Mouse (Mus musculus) limb, embryonic 13.5 days (tissue): ENCODE measurements around the gene Gprin3. TPM values are rescaled to one million over a fixed set of nuclear protein-coding genes. Genes with fewer than 3 reads are reported as not detected.

ENCODE experiments used
- ATAC-seq: fragments of 200-750 bp; cut with Nextera tagmentation; 2 replicates; pipeline ENCODE4 v1.8.0; 2017; ENCODE audit warnings: low read depth, moderate number of reproducible peaks, moderate TSS enrichment; ENCODE audit not compliant: low FRiP score
- H3K27ac ChIP-seq: fragments of 300-500 bp; sonication (generic); 2 replicates; pipeline ENCODE4 v1.5.1; 2015; ENCODE audit warnings: inconsistent platforms, mild to moderate bottlenecking, moderate library complexity
- H3K27me3 ChIP-seq: fragments of 300-500 bp; sonication (generic); 2 replicates; pipeline ENCODE4 v1.6.1; 2015; ENCODE audit warnings: mild to moderate bottlenecking, inconsistent platforms
- H3K36me3 ChIP-seq: fragments of 300-500 bp; sonication (generic); 2 replicates; pipeline ENCODE4 v1.6.1; 2015; ENCODE audit warnings: inconsistent platforms, mild to moderate bottlenecking, moderate library complexity
- H3K4me1 ChIP-seq: fragments of 300-500 bp; sonication (generic); 2 replicates; pipeline ENCODE4 v1.6.1; 2015; ENCODE audit warnings: inconsistent platforms
- H3K4me2 ChIP-seq: fragments of 300-500 bp; sonication (generic); replicated peaks from 2 replicates; pipeline ENCODE4 v1.6.1; 2015; ENCODE audit warnings: inconsistent platforms, mild to moderate bottlenecking, moderate library complexity
- H3K4me3 ChIP-seq: fragments of 300-500 bp; sonication (generic); 2 replicates; pipeline ENCODE4 v1.5.1; 2015; ENCODE audit warnings: moderate library complexity, mild to moderate bottlenecking, inconsistent platforms
- H3K9ac ChIP-seq: fragments of 300-500 bp; sonication (generic); 2 replicates; pipeline ENCODE4 v1.6.1; 2015; ENCODE audit warnings: mild to moderate bottlenecking, inconsistent platforms
- H3K9me3 ChIP-seq: fragments of 300-500 bp; sonication (generic); 2 replicates; pipeline ENCODE4 v1.6.1; 2016; ENCODE audit warnings: inconsistent platforms
- WGBS: fragments of 180-500 bp; shearing (Covaris S2); methylation state at CpG from one replicate; pipeline ENCODE4 v1.1.7; 2015; 5-methylcytosine and 5-hydroxymethylcytosine counted together
- polyA plus RNA-seq: library from polyadenylated mRNA; unstranded; fragments of >200 nt; fragmentation: Nextera tagmentation; extraction: Ambion mirVana; gene quantifications from 2 replicates; pipeline ENCODE4 v1.2.1, GENCODE M21; 2015

Gene Gprin3
- polyA plus RNA-seq, 1 experiment from 2014 or later = 1.3 TPM

DNA sequence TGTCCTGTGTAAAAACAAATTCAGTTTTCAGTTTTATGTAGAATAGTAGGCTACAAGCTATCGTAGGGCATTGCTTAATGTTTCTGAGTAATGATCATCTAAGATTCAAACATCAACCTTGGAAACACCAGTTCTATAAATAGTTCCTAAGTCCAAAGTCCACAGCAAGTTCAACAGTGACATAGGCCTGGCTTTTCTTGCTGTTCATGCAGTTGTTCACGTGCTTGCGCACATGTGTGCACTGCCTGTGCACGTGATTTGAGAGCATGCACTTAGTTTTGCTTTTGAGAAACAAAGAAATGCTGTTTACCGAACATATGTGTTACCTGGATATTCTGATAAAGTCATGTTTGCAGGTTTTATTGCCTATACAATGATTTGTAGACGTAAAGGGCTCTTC lies 11.3 kb downstream of the Gprin3 start:
- H3K27ac ChIP-seq = no peak overlapping the region
- ATAC-seq = no peak
- H3K4me3 ChIP-seq = no peak overlapping the region
- no peak overlapping the region for H3K9ac ChIP-seq
- H3K4me2 ChIP-seq = no peak overlapping the region
- peaks cover 10% of the 10 kb centered on the region for H3K4me1 ChIP-seq
- H3K36me3 ChIP-seq = no peaks in the 10 kb centered on the region
- 85% methylated on average over 6 of the region's 6 CpGs for WGBS
- no peaks in the 10 kb centered on the region for H3K27me3 ChIP-seq
- no peaks in the 10 kb centered on the region for H3K9me3 ChIP-seq

DNA sequence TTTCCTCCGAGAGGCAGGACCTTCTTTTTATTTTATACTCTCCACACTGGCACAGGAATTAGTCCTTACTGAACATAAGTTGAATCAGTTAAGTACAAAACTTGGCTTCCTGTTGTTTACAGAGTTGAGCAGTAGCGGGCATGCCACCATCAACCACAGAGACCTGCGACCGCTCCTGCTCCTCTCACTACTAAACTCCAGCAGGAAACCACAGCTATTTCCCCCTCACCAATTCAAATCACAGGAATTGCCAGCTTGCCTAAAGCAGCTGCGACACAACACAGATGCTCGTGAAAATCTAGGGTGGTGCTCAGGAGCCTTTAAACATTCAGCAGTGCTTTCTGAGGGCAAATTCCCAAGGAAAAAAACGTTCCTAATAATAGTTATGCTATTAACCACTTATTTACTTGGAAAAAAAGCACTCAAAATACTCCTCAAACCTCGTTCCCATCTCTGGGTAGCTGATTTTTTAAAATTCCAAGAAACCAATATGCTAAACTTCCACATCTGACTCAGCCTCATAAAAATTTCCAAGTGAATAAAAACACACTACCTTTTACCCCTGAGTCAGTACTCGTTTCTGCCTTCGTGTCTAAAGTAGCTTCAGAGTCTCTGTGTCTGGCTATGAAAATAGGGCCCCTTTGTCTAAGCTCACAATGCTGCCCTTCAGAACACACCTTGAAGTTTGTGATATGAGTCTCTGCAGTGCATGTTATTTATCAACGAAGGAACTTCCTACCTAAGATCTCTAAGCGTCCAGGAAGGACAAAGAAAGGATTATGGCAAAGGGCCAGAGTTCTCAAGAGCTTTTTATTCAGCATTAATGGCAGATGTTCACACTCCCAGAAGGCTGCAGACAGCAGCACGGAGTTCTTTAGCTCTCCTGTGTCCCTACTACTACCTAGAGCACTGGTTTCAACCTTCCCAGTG lies 13.4 kb downstream of the Gprin3 start:
- peaks cover 15% of the 10 kb centered on the region for H3K4me1 ChIP-seq
- 15% methylated on average over 13 of the region's 13 CpGs for WGBS
- peak overlapping the region; percentile 73 for H3K27ac ChIP-seq
- H3K9ac ChIP-seq = no peak overlapping the region
- H3K9me3 ChIP-seq = no peaks in the 10 kb centered on the region
- 0 out of 2 replicates have a peak overlapping the region, but pooled peaks have one; percentile 10 for H3K4me3 ChIP-seq
- H3K27me3 ChIP-seq = no peaks in the 10 kb centered on the region
- peak; percentile 70 for ATAC-seq
- no peaks in the 10 kb centered on the region for H3K36me3 ChIP-seq
- H3K4me2 ChIP-seq = peak overlapping the region; percentile 45

- no peak for ATAC-seq
- H3K9ac ChIP-seq = no peak overlapping the region
- 50% methylated on average over 3 of the region's 3 CpGs for WGBS
- no peaks in the 10 kb centered on the region for H3K27me3 ChIP-seq
- H3K36me3 ChIP-seq = no peaks in the 10 kb centered on the region
- H3K4me3 ChIP-seq = no peak overlapping the region
- no peaks in the 10 kb centered on the region for H3K9me3 ChIP-seq
- no peak overlapping the region for H3K4me2 ChIP-seq
- no peak overlapping the region for H3K27ac ChIP-seq
- peaks cover 15% of the 10 kb centered on the region for H3K4me1 ChIP-seq
These were observed 16.9 kb downstream of the Gprin3 start for GRCm38 (mm10) chr6:59409001-59409700.

DNA sequence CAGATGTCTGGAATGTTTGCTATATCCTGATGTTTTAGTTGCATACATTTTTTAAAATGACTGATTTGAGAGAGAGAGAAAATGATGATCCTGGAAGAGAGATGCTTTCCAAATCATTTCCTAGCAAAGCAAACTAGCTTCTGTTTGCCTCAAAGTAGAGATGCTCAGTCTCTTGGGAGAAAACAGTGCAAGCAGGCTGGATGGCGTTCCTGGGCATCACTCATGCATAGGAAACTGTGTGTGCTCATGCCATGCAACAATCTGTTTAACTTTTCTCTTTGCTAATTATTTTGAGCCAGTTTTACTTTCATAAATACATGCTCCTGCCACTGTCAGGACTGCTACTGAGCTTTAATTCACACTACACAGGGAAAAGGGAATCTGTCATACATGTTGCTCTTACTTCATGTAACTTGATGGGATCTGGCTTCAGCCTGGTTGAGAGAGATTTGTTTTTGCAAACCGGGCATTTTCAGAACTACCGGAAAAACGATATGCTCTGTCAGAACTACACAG lies 18.6 kb downstream of the Gprin3 start:
- no peak overlapping the region for H3K9ac ChIP-seq
- H3K4me2 ChIP-seq = no peak overlapping the region
- peaks cover 5% of the 10 kb centered on the region; the same call in 1 of the 2 replicates for H3K4me1 ChIP-seq
- H3K9me3 ChIP-seq = no peaks in the 10 kb centered on the region
- H3K27ac ChIP-seq = no peak overlapping the region
- no peak overlapping the region for H3K4me3 ChIP-seq
- H3K27me3 ChIP-seq = no peaks in the 10 kb centered on the region
- no peaks in the 10 kb centered on the region for H3K36me3 ChIP-seq
- no peak for ATAC-seq
- WGBS = 65% methylated on average over 4 of the region's 4 CpGs

DNA sequence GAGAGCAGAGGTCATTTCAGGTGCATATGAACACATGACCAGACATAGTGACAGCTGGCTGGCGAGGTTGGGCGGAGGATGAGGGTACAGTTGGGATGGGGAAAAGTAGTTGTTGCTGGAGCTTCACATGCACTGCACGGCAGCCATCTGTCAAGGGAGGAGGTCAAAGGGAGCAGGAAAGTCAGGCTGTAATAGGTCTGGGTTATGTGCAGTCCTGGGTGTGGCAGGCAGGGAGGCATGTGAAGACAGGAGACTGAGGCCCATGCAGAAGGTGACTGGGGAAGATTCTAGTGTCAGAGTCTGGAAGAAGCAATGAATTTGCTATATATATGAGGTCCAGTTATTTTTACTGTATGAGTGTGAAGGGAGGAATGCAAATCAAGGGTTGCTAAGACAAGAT lies 35.9 kb downstream of the Gprin3 start:
- Histone ChIP-seq H3K4me1 (no peaks in the 10 kb centered on the region), H3K4me3 (no peak overlapping the region), H3K9ac (no peak overlapping the region), H3K9me3 (no peaks in the 10 kb centered on the region), H3K36me3 (no peaks in the 10 kb centered on the region), H3K27ac (no peak overlapping the region), H3K4me2 (no peak overlapping the region), H3K27me3 (no peaks in the 10 kb centered on the region)
- 86% methylated on average over 3 of the region's 3 CpGs for WGBS
- no peak for ATAC-seq

GRCm38 (mm10) chr6:59365300-59365699 lies 60.8 kb downstream of the Gprin3 start:
- no peak for ATAC-seq
- Histone ChIP-seq H3K27ac (no peak overlapping the region), H3K9me3 (no peaks in the 10 kb centered on the region), H3K9ac (no peak overlapping the region), H3K4me3 (no peak overlapping the region), H3K27me3 (no peaks in the 10 kb centered on the region), H3K4me2 (no peak overlapping the region), H3K36me3 (no peaks in the 10 kb centered on the region), H3K4me1 (no peaks in the 10 kb centered on the region)

DNA sequence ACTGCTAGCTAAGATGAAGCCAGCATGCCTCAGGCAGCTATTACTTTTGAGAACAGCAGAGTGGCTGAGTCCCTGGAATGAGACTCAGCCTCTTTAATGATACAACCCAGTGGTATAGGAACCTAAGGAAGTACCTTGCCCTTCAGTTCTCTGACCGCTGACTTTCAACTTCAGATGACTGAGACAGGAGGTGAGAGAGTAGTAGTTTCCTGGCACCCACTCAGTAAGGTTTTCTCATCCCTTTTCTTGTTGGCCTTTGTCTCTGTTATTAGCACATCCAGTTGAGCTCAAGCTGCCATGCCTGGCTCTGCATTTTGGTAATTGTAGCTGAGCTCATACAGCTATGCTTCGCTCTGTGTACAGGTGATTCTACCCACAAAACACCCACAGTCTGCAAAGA lies 62.8 kb downstream of the Gprin3 start:
- 94% methylated on average over 2 of the region's 2 CpGs for WGBS
- no peak for ATAC-seq

GRCm38 (mm10) chr6:59354943-59355342 lies 71.2 kb downstream of the Gprin3 start:
- no peak overlapping the region for H3K4me2 ChIP-seq
- no peak overlapping the region for H3K4me3 ChIP-seq
- no peaks in the 10 kb centered on the region for H3K27me3 ChIP-seq
- ATAC-seq = no peak
- H3K9ac ChIP-seq = no peak overlapping the region
- no peaks in the 10 kb centered on the region for H3K4me1 ChIP-seq
- 89% methylated on average over 7 of the region's 7 CpGs for WGBS
- H3K9me3 ChIP-seq = no peaks in the 10 kb centered on the region
- no peaks in the 10 kb centered on the region for H3K36me3 ChIP-seq
- H3K27ac ChIP-seq = no peak overlapping the region

More for the DNA sequence above, 62.8 kb downstream of the Gprin3 start:
- Histone ChIP-seq H3K9ac (no peak overlapping the region), H3K4me1 (no peaks in the 10 kb centered on the region), H3K4me3 (no peak overlapping the region), H3K36me3 (no peaks in the 10 kb centered on the region), H3K27me3 (no peaks in the 10 kb centered on the region), H3K9me3 (no peaks in the 10 kb centered on the region), H3K27ac (no peak overlapping the region), H3K4me2 (no peak overlapping the region)

- ATAC-seq = no peak
- H3K36me3 ChIP-seq = no peaks in the 10 kb centered on the region
- H3K27ac ChIP-seq = no peak overlapping the region
- H3K27me3 ChIP-seq = no peaks in the 10 kb centered on the region
- 90% methylated on average over 5 of the region's 5 CpGs for WGBS
- H3K4me3 ChIP-seq = no peak overlapping the region
- no peaks in the 10 kb centered on the region for H3K9me3 ChIP-seq
- H3K4me1 ChIP-seq = no peaks in the 10 kb centered on the region
- H3K4me2 ChIP-seq = no peak overlapping the region
- H3K9ac ChIP-seq = no peak overlapping the region
These were observed 74.8 kb downstream of the Gprin3 start for GRCm38 (mm10) chr6:59351108-59351789.

DNA sequence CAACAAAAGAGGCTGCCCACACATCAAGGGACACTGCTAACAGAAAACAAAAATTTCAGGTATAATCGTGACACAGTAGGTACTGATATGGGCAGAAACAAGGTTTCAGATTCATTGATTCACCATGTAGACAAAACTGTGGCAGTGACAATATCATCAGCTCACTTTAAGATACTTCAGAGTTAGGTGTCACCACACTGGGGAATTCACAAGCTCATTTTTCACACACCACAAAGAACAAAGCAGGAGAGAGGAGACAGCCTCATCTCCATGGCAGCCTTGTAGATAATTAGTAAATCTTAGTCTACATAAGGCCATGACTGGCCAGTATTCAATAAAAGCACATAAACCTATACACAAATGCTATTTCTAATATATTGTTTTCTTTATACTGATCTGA lies 77.4 kb downstream of the Gprin3 start:
- H3K9me3 ChIP-seq = no peaks in the 10 kb centered on the region
- no peak for ATAC-seq
- H3K4me1 ChIP-seq = no peaks in the 10 kb centered on the region
- H3K27ac ChIP-seq = no peak overlapping the region
- H3K4me3 ChIP-seq = no peak overlapping the region
- 84% methylated on average over 1 of the region's 1 CpGs for WGBS
- H3K36me3 ChIP-seq = no peaks in the 10 kb centered on the region
- H3K27me3 ChIP-seq = no peaks in the 10 kb centered on the region
- no peak overlapping the region for H3K9ac ChIP-seq
- H3K4me2 ChIP-seq = no peak overlapping the region

GRCm38 (mm10) chr6:59341146-59341545 lies 84.9 kb downstream of the Gprin3 start:
- H3K4me1 ChIP-seq = no peaks in the 10 kb centered on the region
- no peak overlapping the region for H3K4me3 ChIP-seq
- no peaks in the 10 kb centered on the region for H3K27me3 ChIP-seq
- H3K36me3 ChIP-seq = no peaks in the 10 kb centered on the region
- ATAC-seq = no peak
- 83% methylated on average over 1 of the region's 1 CpGs for WGBS
- H3K9me3 ChIP-seq = no peaks in the 10 kb centered on the region
- no peak overlapping the region for H3K4me2 ChIP-seq
- H3K9ac ChIP-seq = no peak overlapping the region
- H3K27ac ChIP-seq = no peak overlapping the region

DNA sequence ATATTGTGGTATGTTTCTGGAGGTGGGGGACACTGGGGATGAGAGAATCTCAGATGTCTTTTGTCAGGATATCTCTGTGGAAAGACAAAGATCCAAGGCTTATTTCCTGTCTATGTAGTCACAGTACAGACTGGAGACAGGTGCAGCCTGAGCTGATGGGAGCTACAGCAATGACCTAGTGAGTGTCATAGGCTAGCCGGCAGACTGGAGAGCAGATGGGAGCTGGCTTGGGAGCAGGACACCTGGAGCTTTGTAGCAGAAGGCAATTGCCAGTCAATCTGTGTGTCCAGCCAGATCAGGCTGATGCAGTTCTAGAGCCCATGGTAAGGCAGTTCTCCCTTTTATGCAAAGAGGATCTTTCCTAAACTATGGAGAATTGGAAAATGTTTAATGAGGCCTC lies 97.8 kb downstream of the Gprin3 start:
- 88% methylated on average over 1 of the region's 1 CpGs for WGBS
- Histone ChIP-seq H3K9ac (no peak overlapping the region), H3K4me3 (no peak overlapping the region), H3K4me2 (no peak overlapping the region), H3K9me3 (no peaks in the 10 kb centered on the region), H3K27ac (no peak overlapping the region), H3K27me3 (no peaks in the 10 kb centered on the region), H3K4me1 (no peaks in the 10 kb centered on the region), H3K36me3 (no peaks in the 10 kb centered on the region)
- no peak for ATAC-seq
